Mouse (Mus musculus) forebrain, embryonic 16.5 days (tissue): ENCODE data around the gene Krr1. TPM values are rescaled to one million over a fixed set of nuclear protein-coding genes. Genes with fewer than 3 reads are reported as not detected.

Experiments
- ATAC-seq: fragments of 200-750 bp; cut with Nextera tagmentation; 2 replicates; pipeline ENCODE4 v1.8.0; 2017; ENCODE audit warnings: mild to moderate bottlenecking, moderate library complexity
- H3K27ac ChIP-seq: fragments of 300-500 bp; sonication (generic); 2 replicates; pipeline ENCODE4 v1.5.1; 2014; ENCODE audit warnings: low read length, control low read depth
- H3K27me3 ChIP-seq: fragments of 300-500 bp; sonication (generic); replicated peaks from 2 replicates; pipeline ENCODE4 v1.6.1; 2014; ENCODE audit warnings: low read length; ENCODE audit not compliant: control insufficient read depth, insufficient read depth
- H3K36me3 ChIP-seq: fragments of 300-500 bp; sonication (generic); 2 replicates; pipeline ENCODE4 v1.6.1; 2014; ENCODE audit not compliant: control insufficient read depth, insufficient read depth
- H3K4me1 ChIP-seq: fragments of 300-500 bp; sonication (generic); replicated peaks from 2 replicates; pipeline ENCODE4 v1.6.1; 2014; ENCODE audit warnings: low read length; ENCODE audit not compliant: control insufficient read depth, insufficient read depth
- H3K4me2 ChIP-seq: fragments of 300-500 bp; sonication (generic); 2 replicates; pipeline ENCODE4 v1.6.1; 2014; ENCODE audit warnings: mild to moderate bottlenecking, low read length, control low read depth
- H3K4me3 ChIP-seq: fragments of 300-500 bp; sonication (generic); replicated peaks from 2 replicates; pipeline ENCODE4 v1.5.1; 2014; ENCODE audit warnings: mild to moderate bottlenecking, low read length, control low read depth
- H3K9ac ChIP-seq: fragments of 300-500 bp; sonication (generic); replicated peaks from 2 replicates; pipeline ENCODE4 v1.6.1; 2014; ENCODE audit warnings: low read depth, low read length, control low read depth
- H3K9me3 ChIP-seq: fragments of 300-500 bp; sonication (generic); 2 replicates; pipeline ENCODE4 v1.6.1; 2016; ENCODE audit warnings: low read length; ENCODE audit not compliant: control insufficient read depth
- WGBS: fragments of 180-500 bp; shearing (Covaris S2); extraction: QIAGEN DNeasy Blood & Tissue Kit; methylation state at CpG from one replicate; pipeline ENCODE4 v1.1.7; 2014; 5-methylcytosine and 5-hydroxymethylcytosine counted together
- polyA plus RNA-seq: library from polyadenylated mRNA; unstranded; fragments of >200 nt; fragmentation: Nextera tagmentation; extraction: Ambion mirVana; gene quantifications from 2 replicates; pipeline ENCODE4 v1.2.1, GENCODE M21; 2015

Krr1 gene
- polyA plus RNA-seq, 1 experiment from 2014 or later, result 51.1 TPM

GRCm38 (mm10) chr10:111959353-111959752 is 13.1 kb upstream of the Krr1 start:
- WGBS, result 88% methylated on average over 2 of the region's 2 CpGs
- H3K4me2 ChIP-seq, result no peak overlapping the region
- no peaks in the 10 kb centered on the region for H3K9me3 ChIP-seq
- no peak overlapping the region for H3K4me3 ChIP-seq
- ATAC-seq, result no peak
- H3K4me1 ChIP-seq, result no peaks in the 10 kb centered on the region
- H3K9ac ChIP-seq, result no peak overlapping the region
- no peak overlapping the region for H3K27ac ChIP-seq
- no peaks in the 10 kb centered on the region for H3K36me3 ChIP-seq
- H3K27me3 ChIP-seq, result no peaks in the 10 kb centered on the region

GRCm38 (mm10) chr10:111960459-111960858 is 12.0 kb upstream of the Krr1 start:
- Histone ChIP-seq H3K36me3 (no peaks in the 10 kb centered on the region), H3K9me3 (no peaks in the 10 kb centered on the region), H3K4me2 (no peak overlapping the region), H3K4me1 (no peaks in the 10 kb centered on the region), H3K9ac (no peak overlapping the region), H3K4me3 (no peak overlapping the region), H3K27me3 (no peaks in the 10 kb centered on the region), H3K27ac (no peak overlapping the region)
- no peak for ATAC-seq
- 86% methylated on average over 6 of the region's 6 CpGs for WGBS

- Histone ChIP-seq H3K9ac (no peak overlapping the region), H3K4me1 (no peaks in the 10 kb centered on the region), H3K27ac (no peak overlapping the region), H3K4me3 (no peak overlapping the region), H3K27me3 (no peaks in the 10 kb centered on the region), H3K4me2 (no peak overlapping the region), H3K9me3 (no peaks in the 10 kb centered on the region), H3K36me3 (no peaks in the 10 kb centered on the region)
- WGBS, result 63% methylated on average over 4 of the region's 4 CpGs
- no peak for ATAC-seq
Observed at GRCm38 (mm10) chr10:111966394-111966793, 6.1 kb upstream of the Krr1 start.

GRCm38 (mm10) chr10:111971929-111972328 is 535 bp upstream of the Krr1 start:
- no peak overlapping the region for H3K27ac ChIP-seq
- H3K4me2 ChIP-seq, result 0 out of 2 replicates have a peak overlapping the region, but pooled peaks have one; percentile 26
- peak; percentile 18; the same call in 1 of the 2 replicates for ATAC-seq
- H3K9me3 ChIP-seq, result no peaks in the 10 kb centered on the region
- H3K4me1 ChIP-seq, result peaks cover 11% of the 10 kb centered on the region
- H3K9ac ChIP-seq, result no peak overlapping the region
- 81% methylated on average over 3 of the region's 3 CpGs for WGBS
- no peaks in the 10 kb centered on the region for H3K27me3 ChIP-seq
- H3K4me3 ChIP-seq, result no peak overlapping the region
- H3K36me3 ChIP-seq, result no peaks in the 10 kb centered on the region

- no peak overlapping the region for H3K27ac ChIP-seq
- no peak for ATAC-seq
- H3K27me3 ChIP-seq, result no peaks in the 10 kb centered on the region
- no peak overlapping the region for H3K4me3 ChIP-seq
- 49% methylated on average over 5 of the region's 5 CpGs for WGBS
- H3K4me2 ChIP-seq, result no peak overlapping the region
- no peak overlapping the region for H3K9ac ChIP-seq
- peaks cover 11% of the 10 kb centered on the region for H3K4me1 ChIP-seq
- no peaks in the 10 kb centered on the region for H3K9me3 ChIP-seq
- H3K36me3 ChIP-seq, result peaks cover 4% of the 10 kb centered on the region; the same call in 1 of the 2 replicates
Observed at GRCm38 (mm10) chr10:111977584-111977983, 5.1 kb downstream of the Krr1 start.

GRCm38 (mm10) chr10:111983070-111983469 is 10.6 kb downstream of the Krr1 start:
- WGBS, result 95% methylated on average over 5 of the region's 5 CpGs
- no peak overlapping the region for H3K9ac ChIP-seq
- peaks cover 20% of the 10 kb centered on the region; the same call in 1 of the 2 replicates for H3K36me3 ChIP-seq
- H3K9me3 ChIP-seq, result no peaks in the 10 kb centered on the region
- H3K4me2 ChIP-seq, result no peak overlapping the region
- no peak for ATAC-seq
- H3K27me3 ChIP-seq, result no peaks in the 10 kb centered on the region
- H3K4me1 ChIP-seq, result no peaks in the 10 kb centered on the region
- no peak overlapping the region for H3K27ac ChIP-seq
- H3K4me3 ChIP-seq, result no peak overlapping the region

GRCm38 (mm10) chr10:111986453-111986852 is 14.0 kb downstream of the Krr1 start:
- WGBS, result 98% methylated on average over 6 of the region's 6 CpGs
- no peaks in the 10 kb centered on the region for H3K27me3 ChIP-seq
- no peak for ATAC-seq
- H3K4me2 ChIP-seq, result no peak overlapping the region
- no peaks in the 10 kb centered on the region for H3K9me3 ChIP-seq
- H3K4me1 ChIP-seq, result no peaks in the 10 kb centered on the region
- no peak overlapping the region for H3K9ac ChIP-seq
- no peak overlapping the region for H3K4me3 ChIP-seq
- no peak overlapping the region for H3K27ac ChIP-seq
- H3K36me3 ChIP-seq, result peaks cover 18% of the 10 kb centered on the region; the same call in 1 of the 2 replicates

- H3K36me3 ChIP-seq, result no peaks in the 10 kb centered on the region
- 90% methylated on average over 11 of the region's 11 CpGs for WGBS
- H3K27me3 ChIP-seq, result no peaks in the 10 kb centered on the region
- no peaks in the 10 kb centered on the region for H3K9me3 ChIP-seq
- H3K4me1 ChIP-seq, result no peaks in the 10 kb centered on the region
- H3K4me2 ChIP-seq, result no peak overlapping the region
- no peak for ATAC-seq
- H3K9ac ChIP-seq, result no peak overlapping the region
- no peak overlapping the region for H3K27ac ChIP-seq
- no peak overlapping the region for H3K4me3 ChIP-seq
Observed at GRCm38 (mm10) chr10:111995803-111996548, 23.5 kb downstream of the Krr1 start.

- no peaks in the 10 kb centered on the region for H3K27me3 ChIP-seq
- no peaks in the 10 kb centered on the region for H3K36me3 ChIP-seq
- H3K4me2 ChIP-seq, result no peak overlapping the region
- H3K4me3 ChIP-seq, result no peak overlapping the region
- no peak overlapping the region for H3K9ac ChIP-seq
- H3K4me1 ChIP-seq, result no peaks in the 10 kb centered on the region
- 93% methylated on average over 7 of the region's 7 CpGs for WGBS
- no peaks in the 10 kb centered on the region for H3K9me3 ChIP-seq
- no peak for ATAC-seq
- no peak overlapping the region for H3K27ac ChIP-seq
Observed at GRCm38 (mm10) chr10:111996549-111996904, 24.1 kb downstream of the Krr1 start.
